Mouse (Mus musculus) olfactory bulb, adult 2 months (tissue): ENCODE data around the gene Tmem161a. TPM values are rescaled to one million over a fixed set of nuclear protein-coding genes. Genes with fewer than 3 reads are reported as not detected.

Source experiments
- H3K27ac ChIP-seq: fragments of 200-500 bp; 2 replicates; pipeline ENCODE4 v1.5.1; 2012; ENCODE audit warnings: low read depth, low read length; ENCODE audit not compliant: insufficient read depth
- H3K4me1 ChIP-seq: fragments of 200-500 bp; 2 replicates; pipeline ENCODE4 v1.6.1; 2012; ENCODE audit warnings: low read length; ENCODE audit not compliant: control insufficient read depth, insufficient read depth
- H3K4me3 ChIP-seq: fragments of 200-500 bp; 2 replicates; pipeline ENCODE4 v1.5.1; 2012; ENCODE audit warnings: mild to moderate bottlenecking, low read depth, low read length, moderate library complexity; ENCODE audit not compliant: insufficient read depth
- CTCF ChIP-seq: fragments of 200-500 bp; IDR thresholded peaks from 2 replicates; pipeline ENCODE4 v1.5.1; 2012; ENCODE audit warnings: low read depth, mild to moderate bottlenecking, low read length, moderate library complexity; ENCODE audit not compliant: insufficient read depth
- POLR2A ChIP-seq: fragments of 200-500 bp; IDR thresholded peaks from 2 replicates; pipeline ENCODE4 v1.6.1; 2012; ENCODE audit warnings: mild to moderate bottlenecking, low read depth, low read length, moderate library complexity; ENCODE audit not compliant: insufficient read depth
- WGBS: fragments of 180-500 bp; shearing (Covaris S2); methylation state at CpG from one replicate; pipeline ENCODE4 v1.1.7; 2018; 5-methylcytosine and 5-hydroxymethylcytosine counted together
- polyA plus RNA-seq: library from polyadenylated mRNA; stranded (reverse); fragments of >200 nt; gene quantifications from 2 replicates; pipeline ENCODE4 v1.2.4, GENCODE M21; 2012; ENCODE audit warnings: low replicate concordance; ENCODE audit not compliant: missing spikeins, insufficient read depth, insufficient read length

The Tmem161a gene
- polyA plus RNA-seq, 1 experiment, result not detected

DNA sequence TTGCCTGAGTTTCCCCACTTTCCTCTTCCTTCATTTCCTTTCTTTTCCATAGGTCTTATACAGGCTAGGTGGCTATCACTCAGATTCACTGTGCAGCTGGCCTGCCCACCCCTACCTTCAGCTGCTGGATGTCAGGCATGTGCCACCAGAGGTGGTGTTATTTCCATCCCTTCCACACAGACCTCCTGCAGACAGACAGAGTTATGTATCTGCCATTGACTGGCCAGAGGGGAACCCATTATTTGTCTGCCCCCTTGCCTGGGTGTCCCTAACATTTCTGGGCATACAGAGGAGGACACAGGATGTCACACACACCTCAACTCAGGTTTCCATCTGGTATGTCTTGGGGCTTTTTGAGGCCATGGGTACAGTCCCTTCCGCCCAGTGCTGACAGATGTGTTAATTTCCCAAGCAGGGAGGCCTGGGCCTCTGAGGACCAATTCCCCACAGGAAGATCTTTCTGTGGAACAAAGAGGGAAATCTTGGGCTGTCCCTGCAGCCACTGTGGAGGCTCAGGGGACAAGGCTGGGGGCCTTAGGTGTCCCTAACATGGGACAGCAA, 14.8 kb upstream of the Tmem161a start:
- 97% methylated on average over 1 of the region's 1 CpGs for WGBS
- no peak for TF ChIP-seq POLR2A
- TF ChIP-seq CTCF, result no peak
- Histone ChIP-seq H3K27ac (no peak overlapping the region), H3K4me1 (peaks cover 12% of the 10 kb centered on the region), H3K4me3 (no peak overlapping the region)

DNA sequence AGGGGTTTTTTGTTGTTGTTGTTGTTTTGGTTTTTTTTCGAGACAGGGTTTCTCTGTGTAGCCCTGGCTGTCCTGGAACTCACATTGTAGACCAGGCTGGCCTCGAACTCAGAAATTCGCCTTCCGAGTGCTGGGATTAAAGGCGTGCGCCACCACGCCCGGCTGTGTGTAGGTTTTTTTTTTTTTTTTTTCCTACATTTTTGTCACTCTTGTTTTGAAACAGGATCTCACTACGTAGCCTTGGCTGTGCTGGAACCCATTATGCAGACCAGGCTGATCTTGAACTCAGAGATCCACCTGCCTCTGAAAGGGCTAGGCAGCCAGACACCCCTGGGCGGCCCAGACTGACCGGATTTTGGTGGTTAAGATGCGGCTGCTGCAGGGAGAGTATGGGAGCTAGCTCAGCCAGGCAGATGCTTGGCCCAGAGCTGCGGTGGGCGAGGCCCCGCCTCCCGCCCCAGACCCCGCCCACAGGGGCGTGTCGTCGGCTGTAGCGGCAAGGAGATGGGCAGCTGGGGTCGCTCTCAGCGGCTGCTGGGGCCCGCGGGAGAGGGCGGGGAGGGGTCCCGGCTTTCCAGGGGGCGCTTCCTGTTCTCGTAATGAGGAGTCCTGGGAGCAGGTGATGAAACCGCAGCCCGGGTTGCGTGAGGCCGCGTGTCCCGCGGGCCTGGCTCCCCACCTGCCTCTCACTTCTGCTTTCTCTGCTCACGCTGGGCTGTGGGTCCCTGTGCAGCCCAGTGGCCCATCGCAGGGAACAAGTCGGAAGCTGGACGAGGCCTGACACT, 13.9 kb upstream of the Tmem161a start:
- H3K4me1 ChIP-seq, result peaks cover 7% of the 10 kb centered on the region
- H3K27ac ChIP-seq, result no peak overlapping the region

DNA sequence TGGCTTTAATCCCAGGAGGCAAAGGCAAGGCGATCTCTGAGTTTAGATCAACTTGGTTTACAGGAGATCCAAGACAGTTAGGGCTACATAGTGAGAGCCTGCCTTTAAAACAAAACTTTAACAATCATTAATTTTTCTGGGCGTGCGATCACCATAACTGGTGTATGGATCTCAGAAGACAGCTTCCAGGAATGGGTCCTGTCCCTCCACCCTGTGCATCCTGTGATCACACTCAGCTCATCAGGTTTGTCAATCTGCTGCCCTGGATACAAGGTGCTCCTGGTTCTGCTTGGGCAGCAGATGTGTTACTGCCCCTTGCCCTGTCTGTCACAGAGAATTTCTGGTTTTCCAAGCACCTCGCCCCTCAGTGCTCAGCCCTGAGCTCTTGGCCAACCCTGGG, 12.9 kb upstream of the Tmem161a start:
- TF ChIP-seq CTCF, result no peak
- Histone ChIP-seq H3K4me1 (peaks cover 7% of the 10 kb centered on the region), H3K4me3 (no peak overlapping the region), H3K27ac (no peak overlapping the region)
- WGBS, result 86% methylated on average over 4 of the region's 4 CpGs

More for the DNA sequence above, 13.9 kb upstream of the Tmem161a start:
- H3K4me3 ChIP-seq, result peak overlapping the region; percentile 46
- TF ChIP-seq POLR2A, result no peak
- no peak for TF ChIP-seq CTCF
- 8% methylated on average over 40 of the region's 40 CpGs for WGBS

DNA sequence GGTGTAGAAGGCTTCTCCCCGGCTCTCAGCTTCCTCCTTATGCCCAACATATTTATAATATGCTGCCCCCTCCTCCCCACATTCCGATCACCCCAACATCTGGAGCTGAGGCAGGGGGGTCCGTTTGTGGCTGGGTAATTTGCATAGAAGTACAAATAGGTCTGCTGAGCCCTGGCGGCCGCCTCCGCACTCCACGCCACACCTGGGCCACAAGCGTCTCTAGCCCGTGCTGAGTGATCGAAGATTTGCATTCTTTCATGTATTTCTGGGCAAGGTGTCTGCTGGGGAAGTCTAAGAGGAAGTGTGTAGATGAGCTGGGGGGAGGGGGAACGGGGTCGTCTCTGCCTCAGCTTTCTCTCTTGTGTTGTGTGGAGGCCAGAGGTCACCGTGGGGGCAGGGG, 12.1 kb upstream of the Tmem161a start:
- Histone ChIP-seq H3K4me3 (no peak overlapping the region), H3K27ac (no peak overlapping the region), H3K4me1 (peaks cover 7% of the 10 kb centered on the region)
- TF ChIP-seq POLR2A, result no peak
- TF ChIP-seq CTCF, result no peak
- 72% methylated on average over 13 of the region's 13 CpGs for WGBS

DNA sequence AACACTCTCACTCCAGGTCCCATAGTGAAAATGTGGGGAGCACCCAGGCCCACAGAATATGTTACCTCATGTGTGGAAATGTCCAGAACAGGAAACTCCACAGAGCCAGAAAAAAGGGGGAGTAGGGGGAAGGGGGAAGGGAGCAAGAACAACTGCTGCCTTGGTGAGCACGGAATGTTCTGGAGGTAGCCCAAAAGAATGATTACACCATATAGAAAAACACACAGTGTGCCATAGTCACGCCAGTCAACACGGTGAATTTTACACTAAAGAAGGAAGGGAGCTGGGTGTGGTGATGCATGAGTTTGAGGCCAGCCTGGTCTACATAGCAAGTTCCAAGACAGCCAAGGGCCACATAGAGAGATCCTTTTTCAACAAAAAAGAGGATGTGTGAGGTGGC, 8.8 kb upstream of the Tmem161a start:
- peaks cover 13% of the 10 kb centered on the region for H3K4me1 ChIP-seq
- TF ChIP-seq CTCF (no peak), POLR2A (no peak)
- no peak overlapping the region for H3K4me3 ChIP-seq
- no peak overlapping the region for H3K27ac ChIP-seq
- WGBS, result 88% methylated on average over 3 of the region's 3 CpGs

DNA sequence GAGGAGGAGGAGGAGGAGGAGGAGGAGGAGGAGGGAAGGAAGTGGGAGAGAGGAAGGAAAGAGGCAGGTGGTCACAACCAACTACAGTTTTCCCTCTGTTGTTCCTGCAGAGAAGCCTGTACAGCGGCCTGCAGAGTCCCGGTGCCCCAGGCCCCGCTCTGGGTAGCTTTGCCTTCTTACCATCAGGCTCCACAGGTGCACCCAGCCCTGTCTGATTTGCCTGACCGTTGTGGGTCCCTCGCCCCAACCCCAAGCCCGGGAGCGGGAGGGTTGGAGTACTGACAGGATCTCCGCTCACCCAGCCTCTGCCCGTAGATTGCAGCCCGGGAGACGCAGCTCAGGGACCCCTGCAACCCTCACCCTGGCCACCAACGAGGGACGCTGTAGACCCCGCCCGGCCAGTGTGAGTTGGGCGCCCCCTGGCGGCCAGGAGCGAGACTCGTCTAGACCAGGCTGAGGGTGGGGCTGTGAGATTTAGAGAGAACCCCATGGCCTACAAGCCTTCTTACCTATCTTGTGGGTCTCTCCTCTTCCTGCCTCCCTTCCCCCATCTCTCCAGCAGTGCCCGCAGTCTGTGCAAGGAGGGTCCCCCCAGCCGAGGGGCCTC, 5.5 kb upstream of the Tmem161a start:
- Histone ChIP-seq H3K4me3 (peak overlapping the region; percentile 15), H3K27ac (no peak overlapping the region), H3K4me1 (peaks cover 9% of the 10 kb centered on the region)
- TF ChIP-seq POLR2A (no peak), CTCF (peak; percentile 87)
- 4% methylated on average over 21 of the region's 21 CpGs for WGBS

DNA sequence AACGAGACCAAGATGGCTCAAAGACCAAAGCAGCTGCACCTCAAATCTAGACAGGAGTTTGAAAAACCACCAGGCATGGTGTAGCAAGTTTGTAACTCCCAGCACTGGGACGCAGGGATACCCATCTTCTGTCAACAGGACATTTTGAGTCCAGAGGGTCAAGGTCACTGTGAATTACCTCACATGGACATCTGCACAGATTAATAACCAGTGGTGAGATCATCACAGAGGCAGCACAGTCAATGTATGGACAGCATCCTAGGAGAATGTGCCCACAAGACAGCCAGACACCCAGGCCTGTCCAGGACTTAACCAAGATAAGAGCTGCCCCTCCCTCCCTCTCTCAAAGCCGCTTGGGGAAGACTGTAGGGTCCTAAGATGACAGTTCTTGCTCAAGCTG, 2.0 kb upstream of the Tmem161a start:
- 92% methylated on average over 3 of the region's 3 CpGs for WGBS
- Histone ChIP-seq H3K4me1 (peaks cover 22% of the 10 kb centered on the region), H3K27ac (no peak overlapping the region), H3K4me3 (no peak overlapping the region)
- no peak for TF ChIP-seq CTCF
- TF ChIP-seq POLR2A, result no peak

DNA sequence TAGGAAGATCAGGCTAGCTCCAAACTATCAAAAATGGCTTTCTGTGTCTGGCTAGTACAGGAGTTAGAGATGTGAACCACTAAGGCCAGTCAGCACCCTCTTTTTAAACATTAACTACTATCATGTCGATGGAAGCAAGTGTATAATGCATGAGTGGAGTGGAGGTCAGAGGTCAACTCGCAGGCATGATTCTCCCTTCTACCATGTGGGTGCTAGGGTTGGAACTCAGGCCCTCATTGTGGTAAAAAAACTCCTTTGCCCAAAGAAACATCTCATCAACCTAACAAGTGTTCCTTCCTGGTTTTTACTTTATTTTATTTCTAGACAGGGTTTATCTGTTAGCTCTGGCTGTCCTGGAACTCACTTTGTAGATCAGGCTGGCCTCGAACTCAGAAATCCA, 1.4 kb upstream of the Tmem161a start:
- no peak for TF ChIP-seq CTCF
- no peak for TF ChIP-seq POLR2A
- H3K4me1 ChIP-seq, result peaks cover 22% of the 10 kb centered on the region
- H3K27ac ChIP-seq, result no peak overlapping the region
- 81% methylated on average over 3 of the region's 3 CpGs for WGBS
- H3K4me3 ChIP-seq, result no peak overlapping the region

DNA sequence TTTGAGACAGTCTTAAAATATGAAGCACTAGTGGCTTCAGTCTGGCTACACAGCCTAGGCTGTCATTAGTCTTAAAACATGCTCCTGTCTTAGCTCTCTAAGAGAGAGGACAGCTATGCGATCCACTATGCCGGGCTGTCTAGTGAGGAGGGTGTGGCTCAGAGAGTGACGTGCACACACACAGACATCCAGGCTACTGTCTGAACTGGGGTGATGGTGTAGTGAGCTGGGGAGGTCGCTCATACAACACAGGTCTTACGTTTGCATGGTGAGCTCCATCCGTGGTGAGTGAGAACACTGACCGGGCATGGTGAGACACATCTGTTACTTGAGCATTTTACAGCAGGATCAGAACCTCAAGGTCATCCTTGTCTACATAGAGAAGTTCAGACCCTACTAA, 916 bp upstream of the Tmem161a start:
- WGBS, result 93% methylated on average over 7 of the region's 7 CpGs
- TF ChIP-seq CTCF (no peak), POLR2A (no peak)
- peaks cover 22% of the 10 kb centered on the region for H3K4me1 ChIP-seq
- no peak overlapping the region for H3K27ac ChIP-seq
- H3K4me3 ChIP-seq, result no peak overlapping the region
